Mouse (Mus musculus) adrenal gland, postnatal 36 days (tissue): ENCODE data around the gene Pik3r1. TPM values are rescaled to one million over a fixed set of nuclear protein-coding genes. Genes with fewer than 3 reads are reported as not detected.
A peak's percentile ranks its signal among the peaks of the same experiment; 100 is the strongest.

Experiments used
- DNase-seq, 2 experiments: peaks; one replicate each; pipeline ENCODE4 v3.0.0; 2021; ENCODE audit warnings: mixed read lengths in 1 of 2
- total RNA-seq, 2 experiments: library from RNA; stranded (reverse); gene quantifications; 2 replicates each; pipeline ENCODE4 v1.2.3; 2021

Pik3r1 gene
- total RNA-seq, 2 experiments from 2014 or later = 86.3 to 152 TPM

- DNase-seq = no peak
Observed at GRCm38 (mm10) chr13:101682378-101682777, 85.6 kb downstream of the Pik3r1 start.

DNA sequence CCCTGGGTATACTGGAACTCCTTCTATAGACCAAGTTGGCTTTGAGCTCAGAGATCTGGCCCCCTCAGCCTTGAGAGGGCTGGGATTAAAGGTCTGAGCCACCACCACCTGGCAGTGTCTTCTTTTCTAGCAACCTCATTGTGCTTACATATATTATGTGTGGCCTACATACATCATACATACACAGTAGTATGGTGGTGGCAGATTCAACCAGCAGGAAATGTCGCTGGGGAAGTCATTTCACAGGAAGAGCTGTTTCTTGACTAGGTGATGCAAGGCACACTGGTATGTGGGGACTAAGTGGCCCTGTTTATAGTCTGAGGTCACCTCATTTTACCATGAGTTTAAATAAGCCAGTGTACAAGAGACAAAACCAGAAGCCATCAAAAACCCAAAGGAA is 87.9 kb downstream of the Pik3r1 start:
- DNase-seq = no peak

DNA sequence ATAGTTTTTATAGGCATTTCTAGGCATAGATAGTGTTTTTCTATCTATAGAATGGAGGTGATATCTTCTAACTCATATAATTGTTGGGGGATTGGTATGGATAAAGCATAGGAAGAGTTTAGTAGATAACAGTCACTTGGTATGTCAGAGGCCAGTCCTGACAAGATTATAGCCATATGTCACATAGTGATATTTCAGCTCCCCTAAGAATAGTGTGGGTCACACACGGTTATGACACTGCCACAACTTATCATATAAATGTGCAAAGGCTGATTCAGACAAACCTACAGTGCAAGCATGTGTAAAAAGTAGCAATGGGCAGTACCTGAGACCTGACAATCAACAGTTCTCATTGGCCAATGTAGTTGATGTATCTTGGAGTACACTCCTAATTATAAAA is 89.0 kb downstream of the Pik3r1 start:
- no peak for DNase-seq

DNA sequence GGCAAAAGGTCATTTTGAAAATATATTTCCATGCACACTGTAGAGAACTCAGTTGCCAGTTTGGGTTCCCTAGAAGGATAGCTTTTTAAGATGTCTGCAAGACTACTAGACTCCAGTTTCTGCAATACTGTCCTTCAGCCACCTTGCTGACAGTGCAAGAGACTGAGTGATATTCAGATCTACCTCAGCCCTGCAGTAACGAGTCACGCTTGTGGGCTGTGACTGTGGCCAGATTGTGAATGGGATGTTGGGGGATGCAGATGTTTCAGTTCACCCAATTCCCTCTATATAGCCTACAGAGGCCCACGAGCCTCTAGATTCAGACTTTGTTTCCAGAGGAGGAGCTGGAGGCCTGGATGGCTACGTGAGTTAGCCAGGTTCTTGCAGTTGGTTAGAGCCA is 90.0 kb downstream of the Pik3r1 start:
- DNase-seq = no peak

- DNase-seq = no peak
Observed at GRCm38 (mm10) chr13:101673876-101674275, 94.1 kb downstream of the Pik3r1 start.

- no peak for DNase-seq
Observed at GRCm38 (mm10) chr13:101668859-101669258, 99.2 kb downstream of the Pik3r1 start.

DNA sequence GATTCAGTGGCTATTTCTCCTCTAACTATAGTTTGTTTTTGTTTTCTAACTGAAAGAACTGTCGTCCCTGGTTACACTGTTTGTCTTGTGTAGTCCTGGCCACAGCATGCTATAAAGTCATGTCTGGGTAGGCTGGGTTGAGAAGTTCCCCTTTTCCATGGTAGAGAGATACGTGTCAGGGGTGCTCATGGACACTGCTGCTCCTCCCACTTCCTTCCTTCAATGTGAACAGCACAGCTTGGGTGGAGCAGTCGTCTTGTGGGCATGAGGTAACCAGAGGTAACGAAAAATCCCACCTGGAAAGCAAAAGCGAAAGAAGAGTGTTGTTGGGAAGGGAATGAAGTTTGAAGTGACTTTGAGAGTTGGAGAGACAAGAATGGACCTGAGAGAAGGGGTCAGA is 104.0 kb downstream of the Pik3r1 start:
- DNase-seq = no peak

- peak in 1 of 2 experiments; percentile 13 for DNase-seq
Observed at GRCm38 (mm10) chr13:101662900-101663299, 105.1 kb downstream of the Pik3r1 start.

GRCm38 (mm10) chr13:101661567-101661966 is 106.5 kb downstream of the Pik3r1 start:
- DNase-seq = no peak

DNA sequence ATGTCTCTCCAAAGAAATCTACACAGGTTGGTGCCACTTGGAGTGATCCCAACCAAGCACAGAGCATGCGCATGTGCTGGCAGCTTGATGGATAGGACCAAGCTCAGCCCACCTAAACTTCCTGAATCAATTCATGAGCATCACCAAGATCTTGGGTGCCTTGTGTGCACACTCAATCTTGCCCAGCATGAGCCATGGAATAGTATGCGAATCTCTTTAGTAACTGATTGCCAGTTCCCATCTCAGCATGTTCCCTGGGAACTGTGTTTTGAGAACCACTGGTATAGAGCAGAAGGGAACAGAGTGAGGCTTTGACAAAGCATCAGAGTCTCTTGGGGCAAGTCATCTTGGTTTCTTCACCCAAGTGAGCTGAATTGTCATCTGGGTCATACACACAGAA is 107.8 kb downstream of the Pik3r1 start:
- no peak for DNase-seq

- no peak for DNase-seq
Observed at GRCm38 (mm10) chr13:101652131-101652530, 115.9 kb downstream of the Pik3r1 start.

DNA sequence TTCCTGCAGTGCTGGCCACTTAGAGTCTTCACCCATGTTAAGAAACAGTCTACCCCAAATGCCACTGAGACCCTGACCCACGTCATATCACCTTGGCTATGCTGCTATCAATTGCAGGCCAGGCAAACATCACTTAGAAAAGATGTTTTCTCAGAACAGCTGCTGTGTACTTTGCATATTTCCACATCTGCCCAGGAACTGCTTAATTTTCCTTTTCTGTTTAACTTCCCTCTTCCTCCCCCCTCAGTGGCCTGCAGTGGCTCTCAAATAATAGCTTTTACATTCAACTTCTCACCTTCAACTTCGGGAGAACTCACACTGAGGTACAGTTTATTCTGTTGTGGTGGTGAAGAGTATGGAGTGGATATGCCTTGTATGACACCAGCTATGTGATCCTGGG is 126.4 kb downstream of the Pik3r1 start:
- no peak for DNase-seq

DNA sequence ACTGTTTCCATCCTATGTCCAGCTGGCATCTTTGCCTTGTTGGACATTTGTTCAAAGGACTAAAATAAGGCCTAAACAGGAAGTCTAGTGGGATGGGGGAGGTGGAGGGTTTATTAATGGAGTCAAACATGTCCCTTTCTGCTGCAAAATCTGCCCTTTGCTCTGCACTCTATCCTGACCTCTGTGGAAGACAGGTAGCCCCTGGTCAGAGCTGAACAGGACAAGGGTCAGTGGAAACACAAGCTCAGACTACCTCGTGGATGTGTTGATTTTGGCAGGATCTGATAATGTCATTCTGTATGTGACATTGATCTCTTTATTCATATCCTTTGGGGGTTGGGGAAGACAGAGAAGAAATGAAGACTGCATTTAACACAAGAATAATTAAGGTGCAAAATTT is 132.2 kb downstream of the Pik3r1 start:
- no peak for DNase-seq

GRCm38 (mm10) chr13:101634420-101634819 is 133.6 kb downstream of the Pik3r1 start:
- no peak for DNase-seq

GRCm38 (mm10) chr13:101633620-101634019 is 134.4 kb downstream of the Pik3r1 start:
- no peak for DNase-seq

DNA sequence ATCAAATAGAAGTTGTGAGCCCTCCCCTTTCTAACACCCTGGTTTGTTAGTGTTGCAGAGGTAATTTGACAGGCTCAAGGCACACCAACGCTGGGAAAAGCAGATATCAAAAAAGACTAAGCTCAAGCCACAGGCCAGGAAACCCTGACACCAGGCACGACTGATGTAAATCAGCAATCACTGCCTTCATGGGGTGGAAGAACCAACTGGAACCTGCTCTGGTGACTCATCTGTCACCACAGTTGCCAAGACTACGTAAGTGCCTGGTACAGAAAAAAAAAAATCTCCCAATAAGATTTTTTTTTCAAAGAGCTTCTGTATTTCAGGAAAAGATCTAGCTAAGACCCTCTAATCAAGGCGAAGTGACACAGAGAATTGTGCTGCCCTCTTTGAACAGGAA is 135.2 kb downstream of the Pik3r1 start:
- peak; percentile 58 to 65 for DNase-seq

DNA sequence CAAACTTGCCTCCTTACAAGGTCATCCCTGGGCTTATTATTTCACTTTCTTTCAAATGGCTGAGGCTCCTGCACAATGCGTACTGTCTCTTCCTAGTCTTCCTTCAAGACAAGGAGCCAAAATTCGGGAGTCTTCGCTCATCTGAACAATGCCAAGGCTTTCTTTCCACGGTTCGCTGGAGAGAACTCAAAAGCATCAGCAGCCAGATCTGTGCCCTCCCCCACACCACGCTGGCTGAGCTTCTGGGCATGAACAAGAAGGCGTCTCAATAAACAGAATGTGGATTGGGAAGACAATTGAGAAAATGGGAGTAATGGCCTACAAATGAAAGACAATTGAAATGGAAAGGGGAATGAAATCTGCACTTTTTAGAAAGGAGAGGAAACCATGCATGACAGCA is 136.5 kb downstream of the Pik3r1 start:
- DNase-seq = no peak
